Mouse (Mus musculus) spleen, embryonic (tissue): ENCODE results near the gene Prdm1.

Experiments used
- CTCF ChIA-PET: fragments of 350-600 bp; sonication (Branson Sonifier 250); formaldehyde crosslinking; loops from one replicate; lab custom pipeline; 2022; lab: Charles Lee

Prdm1 gene

DNA sequence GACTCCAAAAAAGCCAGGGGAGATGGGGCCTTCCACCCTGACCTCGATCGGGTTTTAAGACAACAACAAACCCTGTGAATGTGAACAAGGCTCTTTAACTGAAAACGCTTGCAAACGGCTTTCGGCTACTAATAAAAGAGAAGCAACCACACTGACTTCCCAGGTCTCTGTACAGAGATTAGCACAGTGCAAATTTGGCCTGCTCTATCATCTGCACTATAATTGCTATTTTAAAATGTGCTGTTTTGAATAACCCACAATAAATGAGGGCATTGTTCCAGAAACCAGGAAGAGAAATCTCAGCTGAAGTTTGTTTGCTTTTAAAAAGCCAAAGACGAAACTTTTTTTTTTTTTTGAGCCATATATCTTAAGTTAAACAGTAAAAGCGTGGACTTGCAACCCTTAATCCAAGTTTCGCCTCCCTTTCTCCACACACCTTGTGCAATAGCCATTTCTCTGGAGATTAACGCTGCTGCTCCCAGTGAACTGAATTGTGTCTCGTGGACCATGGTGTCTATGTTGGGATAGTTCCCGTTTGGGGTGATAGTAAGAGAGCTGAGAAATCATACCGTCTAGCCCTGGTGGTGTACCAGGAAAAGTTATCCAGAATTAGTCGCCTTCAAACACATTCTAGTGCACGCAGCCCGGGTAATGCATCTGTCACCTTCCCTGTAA is 34.3 kb downstream of the Prdm1 start:
- CTCF ChIA-PET: interaction anchor here (0.5 to 0.7 kb wide), 2 partner anchors 112 to 506 kb away, joined by 5 to 6 read pairs; no protein-coding TSS in a partner anchor

GRCm38 (mm10) chr10:44492815-44493525 is 35.3 kb downstream of the Prdm1 start:
- CTCF ChIA-PET: no interaction called here

DNA sequence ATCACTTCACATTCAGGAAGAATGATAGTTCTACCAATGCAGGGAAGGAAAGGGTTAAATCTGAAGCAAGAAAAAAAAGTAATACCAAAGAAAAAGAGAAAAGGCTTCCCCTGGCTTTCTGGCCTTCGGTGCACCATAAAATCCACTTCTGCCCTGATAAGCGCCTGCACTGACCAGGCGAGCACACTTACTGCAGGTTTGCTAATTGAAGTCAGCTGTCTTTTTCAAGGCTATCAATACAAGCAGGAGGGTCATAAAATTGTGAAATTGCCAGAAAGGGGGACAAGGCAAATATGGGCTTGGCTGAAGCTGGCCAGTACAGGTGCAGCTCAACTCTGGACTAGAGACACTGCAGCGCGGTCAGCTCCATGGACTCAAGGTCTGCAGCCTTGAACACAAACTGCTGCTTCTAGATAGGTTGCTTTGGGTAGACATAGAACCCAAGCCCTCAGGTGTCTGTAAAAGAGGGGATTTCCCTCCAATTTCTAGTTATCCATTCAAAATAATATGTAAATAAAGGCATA is 37.3 kb downstream of the Prdm1 start:
- CTCF ChIA-PET: no interaction called here

DNA sequence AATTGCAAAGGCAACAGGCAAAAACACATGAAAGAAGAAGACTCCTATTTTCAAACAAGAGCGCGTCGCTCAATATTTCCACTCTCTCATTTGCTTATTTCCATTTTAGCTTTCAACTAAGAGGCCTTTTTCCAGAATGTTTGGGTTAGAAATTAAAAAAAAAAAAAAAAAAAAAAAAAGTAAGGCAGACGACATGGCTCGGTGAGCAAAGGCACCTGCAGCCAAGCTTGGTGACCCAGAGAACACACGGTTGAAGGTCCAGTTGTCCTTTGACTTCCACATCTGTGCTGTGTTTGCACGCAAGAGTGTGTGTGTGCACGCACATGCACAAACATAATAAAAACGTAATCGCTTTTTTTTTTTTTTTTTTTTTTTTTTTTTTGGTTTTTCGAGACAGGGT is 41.2 kb downstream of the Prdm1 start:
- CTCF ChIA-PET: no interaction called here

- CTCF ChIA-PET: interaction anchor here (0.7 kb wide), 1 partner anchor 259 kb away, joined by 4 read pairs; no protein-coding TSS in a partner anchor
Observed at GRCm38 (mm10) chr10:44484077-44484476, 44.2 kb downstream of the Prdm1 start.

DNA sequence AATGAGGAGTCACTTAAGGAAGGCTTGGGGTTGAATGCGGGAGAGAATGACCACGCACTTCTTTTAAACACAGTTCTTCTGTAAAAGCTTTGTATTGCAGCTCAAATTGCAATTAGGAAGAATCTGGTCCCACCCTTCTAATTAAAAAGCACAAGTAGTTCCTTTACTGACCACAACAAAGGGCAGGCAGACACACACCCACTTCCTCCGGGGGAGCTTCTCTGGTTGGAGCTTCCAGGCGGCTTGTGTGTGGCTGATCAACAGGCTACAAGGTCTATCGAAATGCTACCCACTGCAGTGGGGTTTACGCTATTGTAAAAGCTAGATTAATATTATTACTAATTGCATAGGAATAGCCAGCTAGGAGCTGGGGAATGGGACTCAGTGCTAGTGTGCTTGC is 45.2 kb downstream of the Prdm1 start:
- CTCF ChIA-PET: no interaction called here

DNA sequence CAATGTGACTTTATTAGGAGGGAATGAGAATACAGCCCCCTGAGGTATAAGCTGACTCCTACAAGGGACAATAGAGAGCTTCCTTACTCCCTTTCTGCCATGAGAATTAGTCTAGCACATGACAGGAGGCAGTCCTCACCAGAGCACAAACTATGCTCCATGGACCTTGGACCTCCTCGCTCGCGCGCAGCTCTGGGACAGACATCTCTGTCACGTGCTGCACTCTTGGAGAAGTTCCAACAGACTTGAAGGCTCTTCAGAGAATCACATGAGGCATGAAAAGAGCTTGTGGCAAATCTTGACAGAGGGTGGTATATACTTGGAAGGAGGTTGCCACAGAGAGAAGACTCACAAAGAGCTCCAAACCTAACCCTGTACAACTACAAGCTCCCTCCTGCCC is 46.9 kb downstream of the Prdm1 start:
- CTCF ChIA-PET: interaction anchor here (0.5 kb wide), 1 partner anchor 9 kb away, joined by 6 read pairs; no protein-coding TSS in a partner anchor

DNA sequence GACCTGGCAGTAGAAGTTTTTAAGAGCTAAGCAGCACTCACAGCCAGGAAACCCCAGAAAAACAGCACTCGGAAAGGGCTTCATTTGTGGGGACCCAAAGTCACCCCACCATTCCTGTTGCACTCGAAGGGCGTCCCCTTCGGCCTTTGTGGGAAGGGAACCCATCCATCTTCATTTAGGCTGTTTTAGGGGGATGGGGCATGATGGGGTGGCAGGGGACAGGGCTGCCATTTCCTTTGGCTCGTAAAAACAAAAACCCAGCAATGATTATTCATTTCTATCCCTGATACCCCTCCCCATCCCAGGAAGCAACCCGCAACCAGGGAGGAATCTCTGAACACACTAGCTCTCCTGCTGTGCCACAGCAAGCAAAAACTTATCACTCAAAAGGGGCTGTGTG is 49.0 kb downstream of the Prdm1 start:
- CTCF ChIA-PET: interaction anchor here (0.6 kb wide), 1 partner anchor 1504 kb away, joined by 3 read pairs; no protein-coding TSS in a partner anchor

DNA sequence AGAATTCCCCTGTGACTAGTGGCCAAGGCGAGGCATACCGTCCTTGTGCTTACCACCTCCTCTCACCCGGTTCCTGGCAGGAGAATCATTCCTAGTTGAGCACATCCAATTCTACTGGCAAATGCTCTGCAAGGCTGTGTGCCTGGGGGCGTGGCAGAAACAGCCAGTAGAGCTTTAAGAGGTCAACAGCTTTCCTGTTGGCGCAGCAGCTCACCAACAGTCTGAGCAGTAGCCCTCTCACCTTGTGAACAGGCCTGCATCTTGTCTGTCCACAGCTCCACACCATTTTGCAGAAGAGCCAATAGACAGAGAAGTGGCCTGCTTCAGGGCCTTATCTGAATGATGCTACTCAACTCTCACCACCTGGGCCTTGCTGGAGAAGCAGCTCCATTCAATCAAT is 50.2 kb downstream of the Prdm1 start:
- CTCF ChIA-PET: no interaction called here

DNA sequence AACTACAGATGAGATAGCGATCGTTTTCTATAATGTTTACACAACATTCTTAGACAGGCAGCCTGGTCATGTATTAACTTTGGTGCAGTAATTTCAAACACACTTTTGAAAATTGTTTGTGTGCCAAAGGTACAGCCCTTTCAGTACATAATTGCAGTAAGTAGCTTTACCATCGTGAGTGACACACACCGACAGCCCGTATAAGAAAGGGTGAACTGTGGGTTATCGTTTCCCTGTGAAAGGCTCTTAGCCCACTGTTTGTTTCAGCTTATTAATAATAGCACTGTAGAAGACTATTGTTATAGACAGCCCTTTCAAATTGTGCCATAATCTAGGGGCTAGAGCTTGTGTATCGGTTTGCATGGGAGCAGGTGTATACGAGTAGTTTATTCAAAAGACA is 51.1 kb downstream of the Prdm1 start:
- CTCF ChIA-PET: interaction anchor here (0.7 to 1.0 kb wide), 2 partner anchors 53 to 627 kb away, joined by 4 read pairs; no protein-coding TSS in a partner anchor

DNA sequence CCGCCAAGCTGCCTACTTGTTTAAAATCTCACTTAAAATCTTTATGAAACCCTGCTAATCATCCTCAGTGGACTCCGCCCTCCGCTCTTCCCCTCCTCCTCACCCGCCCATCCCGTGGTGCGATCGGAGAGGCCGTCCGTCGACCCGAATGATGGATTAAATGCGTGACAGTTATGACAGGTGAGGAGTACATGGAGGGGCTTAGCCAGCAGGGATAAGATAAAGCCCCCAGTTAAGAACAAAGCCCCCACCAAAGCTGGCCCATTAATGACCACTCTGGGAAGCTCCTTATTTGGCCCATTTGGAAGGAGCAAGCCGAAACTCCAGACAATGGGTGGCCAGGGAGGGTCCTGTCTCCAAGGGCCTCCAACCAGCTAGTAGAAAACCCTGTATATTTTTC is 51.8 kb downstream of the Prdm1 start:
- CTCF ChIA-PET: interaction anchor here (1.0 kb wide), 1 partner anchor 53 kb away, joined by 4 read pairs; no protein-coding TSS in a partner anchor

DNA sequence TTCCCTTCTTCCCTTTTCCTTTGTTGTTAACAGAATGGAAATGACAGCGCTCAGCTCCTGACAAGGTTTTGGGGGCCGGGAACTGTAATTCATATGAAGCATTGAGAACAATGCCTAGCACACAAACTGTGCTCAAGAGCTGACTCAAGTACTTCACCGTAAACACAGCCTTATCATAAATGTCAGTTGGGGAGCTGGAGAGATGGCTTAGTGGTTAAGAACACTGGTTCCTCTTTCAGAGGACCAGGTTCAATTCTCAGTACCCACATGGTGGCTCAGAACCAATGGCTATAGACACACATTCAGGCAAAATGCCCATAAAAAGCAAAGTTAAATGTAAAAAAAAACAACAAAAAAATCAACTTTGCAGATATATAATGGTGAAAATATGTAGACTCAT is 52.9 kb downstream of the Prdm1 start:
- CTCF ChIA-PET: no interaction called here

GRCm38 (mm10) chr10:44474256-44474655 is 54.0 kb downstream of the Prdm1 start:
- CTCF ChIA-PET: interaction anchor here (0.6 kb wide), 1 partner anchor 65 kb away, joined by 3 read pairs; no protein-coding TSS in a partner anchor

GRCm38 (mm10) chr10:44465618-44466017 is 62.7 kb downstream of the Prdm1 start:
- CTCF ChIA-PET: no interaction called here

DNA sequence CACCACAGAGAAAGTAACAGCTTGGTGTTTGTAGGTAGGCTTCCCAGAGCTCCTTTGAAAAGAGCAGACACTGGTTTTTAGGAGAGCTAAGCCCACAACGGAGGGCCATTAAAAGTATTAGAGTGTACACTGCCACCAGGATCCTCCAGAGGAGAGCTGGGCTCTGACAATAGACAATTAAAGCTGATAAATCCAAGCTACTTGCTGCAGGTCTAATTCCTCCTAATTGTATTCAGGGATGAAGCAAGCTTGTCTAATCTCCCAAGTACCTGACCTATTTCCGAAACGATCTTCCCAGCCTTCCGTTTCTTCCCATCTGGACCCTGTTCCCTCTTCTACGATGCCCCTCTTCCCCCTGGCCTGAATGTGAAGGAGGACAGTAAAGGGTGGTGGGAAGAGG is 63.7 kb downstream of the Prdm1 start:
- CTCF ChIA-PET: interaction anchor here (0.6 kb wide), 1 partner anchor 697 kb away, joined by 4 read pairs; no protein-coding TSS in a partner anchor

- CTCF ChIA-PET: interaction anchor here (0.6 kb wide), 1 partner anchor 696 kb away, joined by 4 read pairs; no protein-coding TSS in a partner anchor
Observed at GRCm38 (mm10) chr10:44463856-44464255, 64.4 kb downstream of the Prdm1 start.

DNA sequence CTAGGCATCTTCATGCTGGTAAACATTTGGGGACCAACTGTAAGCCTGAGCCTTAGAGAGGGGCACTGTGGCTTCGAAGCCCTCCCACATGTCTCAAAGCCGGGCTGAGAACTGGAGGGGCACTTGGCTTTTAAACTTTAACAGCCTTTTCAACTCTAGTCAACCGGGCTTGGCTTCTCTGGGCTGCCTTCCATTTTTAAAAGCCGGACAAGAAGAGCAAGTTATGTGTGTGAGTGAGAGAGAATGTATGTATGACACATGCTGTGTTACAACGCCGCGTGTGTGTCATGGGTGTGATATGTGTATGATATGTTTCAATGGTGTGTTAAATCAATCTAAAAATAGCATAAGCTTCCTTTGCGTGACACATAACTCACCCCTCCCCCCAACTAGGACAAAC is 66.0 kb downstream of the Prdm1 start:
- CTCF ChIA-PET: interaction anchor here (0.6 to 0.9 kb wide), 2 partner anchors 537 to 728 kb away, joined by 4 to 6 read pairs; no protein-coding TSS in a partner anchor

- CTCF ChIA-PET: interaction anchor here (0.7 kb wide), 1 partner anchor 232 kb away, joined by 11 read pairs; no protein-coding TSS in a partner anchor
Observed at GRCm38 (mm10) chr10:44461063-44461462, 67.2 kb downstream of the Prdm1 start.

DNA sequence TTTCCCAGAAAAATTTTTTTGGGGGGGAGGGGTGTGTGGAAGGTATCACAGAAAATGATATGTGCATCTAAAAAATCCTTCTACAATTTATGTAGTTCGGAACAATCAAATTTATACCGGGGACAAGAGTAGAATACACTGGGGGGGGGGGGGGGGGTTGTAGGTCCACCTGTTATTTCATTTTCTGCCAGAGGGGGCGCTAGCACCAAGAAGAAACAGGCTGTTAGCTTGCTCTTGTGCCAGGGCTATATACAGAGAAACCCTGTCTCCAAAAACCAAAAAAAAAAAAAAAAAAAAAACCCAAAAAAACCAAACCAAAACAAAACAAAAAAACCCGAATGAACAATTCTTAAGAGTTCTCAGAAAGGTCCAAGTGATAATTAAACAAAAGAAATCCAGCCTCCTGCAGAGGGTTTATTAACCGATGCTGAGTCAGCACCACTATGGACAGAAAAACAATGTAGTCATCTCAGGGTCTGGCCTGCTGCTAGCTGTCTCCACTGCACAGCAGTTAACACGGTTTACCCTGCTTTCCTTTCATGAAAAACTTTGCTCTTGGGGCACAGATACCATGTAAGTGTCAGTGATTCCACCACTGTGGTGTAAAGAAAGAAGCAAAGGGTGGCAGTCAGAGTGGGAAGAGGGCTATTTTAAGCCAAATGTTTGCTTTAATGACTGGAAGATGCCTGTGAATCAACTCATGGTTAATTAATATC is 68.0 kb downstream of the Prdm1 start:
- CTCF ChIA-PET: interaction anchor here (0.6 to 0.7 kb wide), 3 partner anchors 161 to 312 kb away, joined by 3 to 11 read pairs (median 8); no protein-coding TSS in a partner anchor

DNA sequence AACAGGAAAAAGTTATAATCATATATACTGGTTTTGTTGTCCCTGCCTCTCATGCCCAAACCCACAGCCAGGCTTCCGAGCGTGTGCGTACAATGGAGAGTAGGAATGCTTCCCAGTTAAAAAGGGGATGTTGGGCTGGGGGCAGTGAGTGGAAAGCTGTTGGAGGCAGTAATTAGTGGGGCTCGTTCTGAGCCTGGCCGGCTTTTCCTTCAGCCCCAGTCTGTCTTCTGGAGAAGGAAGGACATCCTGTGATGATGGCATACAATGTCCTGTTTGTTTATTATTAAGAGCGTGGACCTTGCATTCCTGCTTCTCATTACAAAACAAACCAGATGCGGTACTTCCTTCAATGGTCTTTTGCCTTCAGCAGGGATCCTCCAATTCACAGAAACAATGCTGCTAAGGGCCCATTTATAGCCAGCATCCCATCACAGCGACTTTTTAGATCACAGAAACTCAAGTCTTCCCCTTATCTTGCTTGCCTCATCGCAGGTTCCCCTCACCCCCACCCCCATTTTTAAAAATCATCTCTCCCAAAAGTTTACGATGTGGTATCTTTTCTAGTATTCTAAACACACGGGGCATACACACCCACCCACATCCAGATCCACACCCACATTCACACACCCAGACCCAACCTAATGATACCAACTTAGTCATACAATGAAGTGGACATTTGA is 68.8 kb downstream of the Prdm1 start:
- CTCF ChIA-PET: interaction anchor here (0.6 to 1.2 kb wide), 4 partner anchors 11 to 313 kb away, joined by 3 to 13 read pairs (median 6); no protein-coding TSS in a partner anchor
